Mouse (Mus musculus) testis, adult 2 months (tissue): Measurements from ENCODE around the gene Olfr223.

Source experiments
- CTCF ChIP-seq: fragments of 200-500 bp; IDR thresholded peaks from 2 replicates; pipeline ENCODE4 v1.5.1; 2012; ENCODE audit warnings: low read depth, mild to moderate bottlenecking, inconsistent platforms, low read length, moderate library complexity; ENCODE audit not compliant: control insufficient read depth, insufficient read depth, insufficient replicate concordance
- POLR2A ChIP-seq: fragments of 200-500 bp; IDR thresholded peaks from 2 replicates; pipeline ENCODE4 v1.6.1; 2012; ENCODE audit warnings: low read depth, mild to moderate bottlenecking, inconsistent platforms, low read length, moderate library complexity; ENCODE audit not compliant: control insufficient read depth

DNA sequence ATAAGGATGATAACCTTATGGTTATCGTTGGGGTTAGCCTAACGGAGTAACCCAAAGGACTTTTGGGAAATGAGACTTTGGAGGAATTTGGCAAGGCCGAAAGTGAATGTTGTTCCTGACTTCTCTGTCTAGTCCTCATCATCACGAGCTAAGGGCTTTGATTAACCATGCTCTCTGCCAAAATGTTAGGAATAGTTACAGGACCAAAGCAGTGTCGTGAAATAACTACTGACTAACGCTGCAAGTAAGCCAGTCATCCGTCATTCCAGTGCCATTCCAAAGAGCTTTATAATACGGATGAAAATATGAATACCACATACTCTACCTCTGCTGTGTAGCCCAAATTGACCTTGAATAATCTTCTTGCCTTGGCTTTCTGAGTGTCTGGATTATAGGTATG, 3.9 kb upstream of the Olfr223 start:
- TF ChIP-seq CTCF (no peak), POLR2A (no peak)
